Mouse (Mus musculus) C2C12 (cell line): ENCODE data around the gene Kalrn.

Experiments used
- CTCF ChIP-seq: IDR thresholded peaks from one replicate; pipeline ENCODE4 v1.5.1; 2011; ENCODE audit not compliant: control insufficient read depth, insufficient read depth, insufficient read length
- FOSL1 ChIP-seq: IDR thresholded peaks from one replicate; pipeline ENCODE4 v1.8.0; 2011; ENCODE audit warnings: mild to moderate bottlenecking, low read length; ENCODE audit not compliant: poor library complexity, insufficient read depth, severe bottlenecking

GRCm38 (mm10) chr16:34110840-34111625 is 462.3 kb downstream of the Kalrn start:
- no peak for TF ChIP-seq CTCF
- TF ChIP-seq FOSL1: no peak
